Mouse (Mus musculus) forebrain, embryonic 16.5 days (tissue): ENCODE results near the gene Cdc45. TPM values are rescaled to one million over a fixed set of nuclear protein-coding genes. Genes with fewer than 3 reads are reported as not detected.

Source experiments
- ATAC-seq: fragments of 200-750 bp; cut with Nextera tagmentation; 2 replicates; pipeline ENCODE4 v1.8.0; 2017; ENCODE audit warnings: mild to moderate bottlenecking, moderate library complexity
- H3K27ac ChIP-seq: fragments of 300-500 bp; sonication (generic); 2 replicates; pipeline ENCODE4 v1.5.1; 2014; ENCODE audit warnings: low read length, control low read depth
- H3K27me3 ChIP-seq: fragments of 300-500 bp; sonication (generic); replicated peaks from 2 replicates; pipeline ENCODE4 v1.6.1; 2014; ENCODE audit warnings: low read length; ENCODE audit not compliant: control insufficient read depth, insufficient read depth
- H3K36me3 ChIP-seq: fragments of 300-500 bp; sonication (generic); 2 replicates; pipeline ENCODE4 v1.6.1; 2014; ENCODE audit not compliant: control insufficient read depth, insufficient read depth
- H3K4me1 ChIP-seq: fragments of 300-500 bp; sonication (generic); replicated peaks from 2 replicates; pipeline ENCODE4 v1.6.1; 2014; ENCODE audit warnings: low read length; ENCODE audit not compliant: control insufficient read depth, insufficient read depth
- H3K4me2 ChIP-seq: fragments of 300-500 bp; sonication (generic); 2 replicates; pipeline ENCODE4 v1.6.1; 2014; ENCODE audit warnings: mild to moderate bottlenecking, low read length, control low read depth
- H3K4me3 ChIP-seq: fragments of 300-500 bp; sonication (generic); replicated peaks from 2 replicates; pipeline ENCODE4 v1.5.1; 2014; ENCODE audit warnings: mild to moderate bottlenecking, low read length, control low read depth
- H3K9ac ChIP-seq: fragments of 300-500 bp; sonication (generic); replicated peaks from 2 replicates; pipeline ENCODE4 v1.6.1; 2014; ENCODE audit warnings: low read depth, low read length, control low read depth
- H3K9me3 ChIP-seq: fragments of 300-500 bp; sonication (generic); 2 replicates; pipeline ENCODE4 v1.6.1; 2016; ENCODE audit warnings: low read length; ENCODE audit not compliant: control insufficient read depth
- WGBS: fragments of 180-500 bp; shearing (Covaris S2); extraction: QIAGEN DNeasy Blood & Tissue Kit; methylation state at CpG from one replicate; pipeline ENCODE4 v1.1.7; 2014; 5-methylcytosine and 5-hydroxymethylcytosine counted together
- polyA plus RNA-seq: library from polyadenylated mRNA; unstranded; fragments of >200 nt; fragmentation: Nextera tagmentation; extraction: Ambion mirVana; gene quantifications from 2 replicates; pipeline ENCODE4 v1.2.1, GENCODE M21; 2015

Gene Cdc45
- polyA plus RNA-seq, 1 experiment from 2014 or later: 21.1 TPM

GRCm38 (mm10) chr16:18751885-18752499 is 59.8 kb downstream of the Cdc45 start:
- Histone ChIP-seq H3K36me3 (no peaks in the 10 kb centered on the region), H3K9ac (no peak overlapping the region), H3K4me3 (no peak overlapping the region), H3K27ac (no peak overlapping the region), H3K4me2 (no peak overlapping the region), H3K27me3 (no peaks in the 10 kb centered on the region), H3K4me1 (no peaks in the 10 kb centered on the region), H3K9me3 (no peaks in the 10 kb centered on the region)
- no peak for ATAC-seq
- 63% methylated on average over 10 of the region's 10 CpGs for WGBS

GRCm38 (mm10) chr16:18751101-18751500 is 60.7 kb downstream of the Cdc45 start:
- H3K36me3 ChIP-seq: no peaks in the 10 kb centered on the region
- no peaks in the 10 kb centered on the region for H3K4me1 ChIP-seq
- H3K9ac ChIP-seq: no peak overlapping the region
- no peak overlapping the region for H3K4me2 ChIP-seq
- no peak overlapping the region for H3K4me3 ChIP-seq
- no peak overlapping the region for H3K27ac ChIP-seq
- ATAC-seq: no peak
- 86% methylated on average over 11 of the region's 11 CpGs for WGBS
- no peaks in the 10 kb centered on the region for H3K27me3 ChIP-seq
- H3K9me3 ChIP-seq: no peaks in the 10 kb centered on the region

- Histone ChIP-seq H3K9me3 (no peaks in the 10 kb centered on the region), H3K27me3 (no peaks in the 10 kb centered on the region), H3K4me3 (no peak overlapping the region), H3K9ac (no peak overlapping the region), H3K4me1 (no peaks in the 10 kb centered on the region), H3K4me2 (no peak overlapping the region), H3K27ac (no peak overlapping the region), H3K36me3 (no peaks in the 10 kb centered on the region)
- no peak for ATAC-seq
- WGBS: 83% methylated on average over 20 of the region's 20 CpGs
Observed at GRCm38 (mm10) chr16:18746268-18747122, 65.3 kb downstream of the Cdc45 start.

- H3K27ac ChIP-seq: no peak overlapping the region
Observed at GRCm38 (mm10) chr16:18738303-18738702, 73.5 kb downstream of the Cdc45 start.

GRCm38 (mm10) chr16:18733100-18733956 is 78.5 kb downstream of the Cdc45 start:
- Histone ChIP-seq H3K27ac (no peak overlapping the region), H3K4me1 (no peaks in the 10 kb centered on the region), H3K9me3 (no peaks in the 10 kb centered on the region), H3K9ac (no peak overlapping the region), H3K4me3 (no peak overlapping the region), H3K27me3 (no peaks in the 10 kb centered on the region), H3K36me3 (no peaks in the 10 kb centered on the region), H3K4me2 (no peak overlapping the region)
- ATAC-seq: no peak
- 68% methylated on average over 20 of the region's 20 CpGs for WGBS

More at GRCm38 (mm10) chr16:18738303-18738702, 73.5 kb downstream of the Cdc45 start:
- no peaks in the 10 kb centered on the region for H3K4me1 ChIP-seq
- H3K9ac ChIP-seq: no peak overlapping the region
- ATAC-seq: no peak
- H3K27me3 ChIP-seq: no peaks in the 10 kb centered on the region
- H3K4me2 ChIP-seq: no peak overlapping the region
- no peaks in the 10 kb centered on the region for H3K36me3 ChIP-seq
- H3K9me3 ChIP-seq: no peaks in the 10 kb centered on the region
- H3K4me3 ChIP-seq: no peak overlapping the region

- Histone ChIP-seq H3K27me3 (no peaks in the 10 kb centered on the region), H3K9me3 (no peaks in the 10 kb centered on the region), H3K27ac (no peak overlapping the region), H3K4me1 (no peaks in the 10 kb centered on the region), H3K4me3 (no peak overlapping the region), H3K4me2 (no peak overlapping the region), H3K36me3 (no peaks in the 10 kb centered on the region), H3K9ac (no peak overlapping the region)
- no peak for ATAC-seq
- WGBS: 71% methylated on average over 3 of the region's 3 CpGs
Observed at GRCm38 (mm10) chr16:18730640-18731039, 81.1 kb downstream of the Cdc45 start.

Other genes starting within 250 kb of the Cdc45 start
- 0.28 and 0.56 TPM in 2 replicates for gene Tbx1, start 221.3 kb downstream of the Cdc45 start, polyA plus RNA-seq
- 8.0 and 9.5 TPM in 2 replicates for gene Gp1bb, start 189.6 kb downstream of the Cdc45 start, polyA plus RNA-seq
- 16.9 and 23.4 TPM in 2 replicates for gene Gm49601, start 185.6 kb downstream of the Cdc45 start, polyA plus RNA-seq
- 216 and 228 TPM in 2 replicates for gene Sept5, start 182.0 kb downstream of the Cdc45 start, polyA plus RNA-seq
- gene Cldn5, start 35.1 kb downstream of the Cdc45 start, polyA plus RNA-seq: 90.7 and 106 TPM in 2 replicates
- gene Ufd1, start 208 bp downstream of the Cdc45 start, polyA plus RNA-seq: 115 and 130 TPM in 2 replicates
- 27.8 and 32.5 TPM in 2 replicates for gene 2510002D24Rik, start 24.6 kb upstream of the Cdc45 start, polyA plus RNA-seq
- gene Gm28539, start 24.6 kb upstream of the Cdc45 start, polyA plus RNA-seq: not detected in 2 replicates
- 60.5 and 71.3 TPM in 2 replicates for gene Mrpl40, start 64.9 kb upstream of the Cdc45 start, polyA plus RNA-seq
- gene Hira, start 65.0 kb upstream of the Cdc45 start, polyA plus RNA-seq: 20.2 and 23.1 TPM in 2 replicates